Mouse (Mus musculus): Measurements from ENCODE around the gene Hmga1. TPM values are rescaled to one million over a fixed set of nuclear protein-coding genes. Genes with fewer than 3 reads are reported as not detected.

Gene Hmga1
- polyA plus RNA-seq, 1 experiment from 2014 or later = 113 TPM

- 82% methylated on average over 7 of the region's 7 CpGs for WGBS
- no peak for ATAC-seq (ENCODE audit: insufficient number of reproducible peaks, insufficient read depth, low FRiP score, low read depth)
- H3K4me1 ChIP-seq (ENCODE audit: control insufficient read depth in 2 of 2, insufficient read depth in 2 of 2, low read length in 2 of 2) = peaks cover 0 to 24% of the 10 kb centered on the region in 2 experiments; a peak in 2 of 4 replicates
- H3K4me2 ChIP-seq (ENCODE audit: low read length) = no peak overlapping the region
- H3K9me3 ChIP-seq (ENCODE audit: control insufficient read depth, low read length) = no peaks in the 10 kb centered on the region
- H3K9ac ChIP-seq (ENCODE audit: low read length) = no peak overlapping the region
- H3K27me3 ChIP-seq (ENCODE audit: control insufficient read depth, insufficient read depth, low read length) = peaks cover 100% of the 10 kb centered on the region
- H3K36me3 ChIP-seq (ENCODE audit: control insufficient read depth, insufficient read depth, low read length) = no peaks in the 10 kb centered on the region
- peak overlapping the region in 1 of 2 experiments; percentile 57; a peak in 1 of 4 replicates for H3K4me3 ChIP-seq (ENCODE audit: control insufficient read depth in 1 of 2, insufficient read depth in 1 of 2, low read depth in 1 of 2, low read length in 2 of 2)
- H3K27ac ChIP-seq (replicated peaks in 1 of 2; ENCODE audit: control insufficient read depth in 1 of 2, insufficient read depth in 1 of 2, low read depth in 2 of 2, low read length in 2 of 2) = no peak overlapping the region
These were observed 45.1 kb upstream of the Hmga1 start for GRCm38 (mm10) chr17:27511125-27511735.

- Histone ChIP-seq H3K4me3 (ENCODE audit: control insufficient read depth in 1 of 2, insufficient read depth in 1 of 2, low read depth in 1 of 2, low read length in 2 of 2) (peak overlapping the region; percentile 50 to 57), H3K27ac (replicated peaks in 1 of 2; ENCODE audit: control insufficient read depth in 1 of 2, insufficient read depth in 1 of 2, low read depth in 2 of 2, low read length in 2 of 2) (no peak overlapping the region), H3K36me3 (ENCODE audit: control insufficient read depth, insufficient read depth, low read length) (no peaks in the 10 kb centered on the region), H3K27me3 (ENCODE audit: control insufficient read depth, insufficient read depth, low read length) (peaks cover 100% of the 10 kb centered on the region), H3K9me3 (ENCODE audit: control insufficient read depth, low read length) (no peaks in the 10 kb centered on the region), H3K9ac (ENCODE audit: low read length) (peak overlapping the region; percentile 66; the same call in 1 of the 2 replicates), H3K4me1 (ENCODE audit: control insufficient read depth in 2 of 2, insufficient read depth in 2 of 2, low read length in 2 of 2) (peaks cover 0 to 24% of the 10 kb centered on the region in 2 experiments; a peak in 2 of 4 replicates), H3K4me2 (ENCODE audit: low read length) (peak overlapping the region; percentile 99)
- ATAC-seq (ENCODE audit: insufficient number of reproducible peaks, insufficient read depth, low FRiP score, low read depth) = no peak
- WGBS = under 1% methylated on average over 59 of the region's 64 CpGs
These were observed 44.3 kb upstream of the Hmga1 start for GRCm38 (mm10) chr17:27511865-27512618.

- Histone ChIP-seq H3K4me2 (ENCODE audit: low read length) (peak overlapping the region; percentile 99), H3K4me1 (ENCODE audit: control insufficient read depth in 2 of 2, insufficient read depth in 2 of 2, low read length in 2 of 2) (peaks cover 0 to 24% of the 10 kb centered on the region in 2 experiments; a peak in 2 of 4 replicates), H3K27me3 (ENCODE audit: control insufficient read depth, insufficient read depth, low read length) (peaks cover 100% of the 10 kb centered on the region), H3K27ac (replicated peaks in 1 of 2; ENCODE audit: control insufficient read depth in 1 of 2, insufficient read depth in 1 of 2, low read depth in 2 of 2, low read length in 2 of 2) (no peak overlapping the region), H3K36me3 (ENCODE audit: control insufficient read depth, insufficient read depth, low read length) (no peaks in the 10 kb centered on the region), H3K9ac (ENCODE audit: low read length) (peak overlapping the region; percentile 66), H3K9me3 (ENCODE audit: control insufficient read depth, low read length) (no peaks in the 10 kb centered on the region), H3K4me3 (ENCODE audit: control insufficient read depth in 1 of 2, insufficient read depth in 1 of 2, low read depth in 1 of 2, low read length in 2 of 2) (peak overlapping the region; percentile 50 to 57)
- under 1% methylated on average over 68 of the region's 78 CpGs for WGBS
- ATAC-seq (ENCODE audit: insufficient number of reproducible peaks, insufficient read depth, low FRiP score, low read depth) = no peak
These were observed 43.6 kb upstream of the Hmga1 start for GRCm38 (mm10) chr17:27512619-27513161.

- H3K36me3 ChIP-seq (ENCODE audit: control insufficient read depth, insufficient read depth, low read length) = no peaks in the 10 kb centered on the region
- no peak overlapping the region for H3K27ac ChIP-seq (replicated peaks in 1 of 2; ENCODE audit: control insufficient read depth in 1 of 2, insufficient read depth in 1 of 2, low read depth in 2 of 2, low read length in 2 of 2)
- no peak for ATAC-seq (ENCODE audit: insufficient number of reproducible peaks, insufficient read depth, low FRiP score, low read depth)
- H3K4me1 ChIP-seq (ENCODE audit: control insufficient read depth in 2 of 2, insufficient read depth in 2 of 2, low read length in 2 of 2) = peaks cover 0 to 24% of the 10 kb centered on the region in 2 experiments; a peak in 2 of 4 replicates
- peak overlapping the region; percentile 66 for H3K9ac ChIP-seq (ENCODE audit: low read length)
- peak overlapping the region; percentile 50 to 57 for H3K4me3 ChIP-seq (ENCODE audit: control insufficient read depth in 1 of 2, insufficient read depth in 1 of 2, low read depth in 1 of 2, low read length in 2 of 2)
- no peaks in the 10 kb centered on the region for H3K9me3 ChIP-seq (ENCODE audit: control insufficient read depth, low read length)
- peak overlapping the region; percentile 99 for H3K4me2 ChIP-seq (ENCODE audit: low read length)
- 1% methylated on average over 59 of the region's 66 CpGs for WGBS
- peaks cover 100% of the 10 kb centered on the region for H3K27me3 ChIP-seq (ENCODE audit: control insufficient read depth, insufficient read depth, low read length)
These were observed 42.9 kb upstream of the Hmga1 start for GRCm38 (mm10) chr17:27513279-27513915.

- H3K4me1 ChIP-seq (ENCODE audit: control insufficient read depth in 2 of 2, insufficient read depth in 2 of 2, low read length in 2 of 2) = peaks cover 0 to 24% of the 10 kb centered on the region in 2 experiments; a peak in 2 of 4 replicates
- WGBS = 30% methylated on average over 27 of the region's 27 CpGs
- H3K36me3 ChIP-seq (ENCODE audit: control insufficient read depth, insufficient read depth, low read length) = no peaks in the 10 kb centered on the region
- H3K27ac ChIP-seq (replicated peaks in 1 of 2; ENCODE audit: control insufficient read depth in 1 of 2, insufficient read depth in 1 of 2, low read depth in 2 of 2, low read length in 2 of 2) = no peak overlapping the region
- H3K9me3 ChIP-seq (ENCODE audit: control insufficient read depth, low read length) = no peaks in the 10 kb centered on the region
- peak overlapping the region; percentile 99 for H3K4me2 ChIP-seq (ENCODE audit: low read length)
- H3K9ac ChIP-seq (ENCODE audit: low read length) = no peak overlapping the region
- no peak for ATAC-seq (ENCODE audit: insufficient number of reproducible peaks, insufficient read depth, low FRiP score, low read depth)
- no peak overlapping the region; a peak in 1 of 4 replicates for H3K4me3 ChIP-seq (ENCODE audit: control insufficient read depth in 1 of 2, insufficient read depth in 1 of 2, low read depth in 1 of 2, low read length in 2 of 2)
- peaks cover 100% of the 10 kb centered on the region for H3K27me3 ChIP-seq (ENCODE audit: control insufficient read depth, insufficient read depth, low read length)
These were observed 42.2 kb upstream of the Hmga1 start for GRCm38 (mm10) chr17:27513916-27514762.

GRCm38 (mm10) chr17:27518296-27518695 is 38.0 kb upstream of the Hmga1 start:
- no peak for ATAC-seq (ENCODE audit: insufficient number of reproducible peaks, insufficient read depth, low FRiP score, low read depth)
- Histone ChIP-seq H3K4me3 (ENCODE audit: control insufficient read depth in 1 of 2, insufficient read depth in 1 of 2, low read depth in 1 of 2, low read length in 2 of 2) (no peak overlapping the region), H3K27me3 (ENCODE audit: control insufficient read depth, insufficient read depth, low read length) (peaks cover 92% of the 10 kb centered on the region), H3K9ac (ENCODE audit: low read length) (no peak overlapping the region), H3K27ac (replicated peaks in 1 of 2; ENCODE audit: control insufficient read depth in 1 of 2, insufficient read depth in 1 of 2, low read depth in 2 of 2, low read length in 2 of 2) (no peak overlapping the region), H3K4me2 (ENCODE audit: low read length) (no peak overlapping the region), H3K36me3 (ENCODE audit: control insufficient read depth, insufficient read depth, low read length) (no peaks in the 10 kb centered on the region), H3K4me1 (ENCODE audit: control insufficient read depth in 2 of 2, insufficient read depth in 2 of 2, low read length in 2 of 2) (peaks cover 0 to 8% of the 10 kb centered on the region in 2 experiments; a peak in 1 of 4 replicates), H3K9me3 (ENCODE audit: control insufficient read depth, low read length) (no peaks in the 10 kb centered on the region)
- 29% methylated on average over 9 of the region's 9 CpGs for WGBS

Data from heart, embryonic 14.5 days (tissue).